Mouse (Mus musculus) gastrocnemius, postnatal 25 days (tissue): ENCODE results near the gene Cfap299. TPM values are rescaled to one million over a fixed set of nuclear protein-coding genes. Genes with fewer than 3 reads are reported as not detected.

Experiments
- DNase-seq: peaks from one replicate; pipeline ENCODE4 v3.0.0; 2022
- total RNA-seq, 2 experiments: library from RNA; stranded (reverse); gene quantifications; 1 replicate in 1 of 2; 2 replicates in 1 of 2; pipeline ENCODE4 v1.2.3; 2021

Cfap299 gene
- total RNA-seq, 2 experiments from 2014 or later = not detected

- DNase-seq = no peak
Observed at GRCm38 (mm10) chr5:98380360-98380759, 51.3 kb downstream of the Cfap299 start.

GRCm38 (mm10) chr5:98387054-98387453 lies 58.0 kb downstream of the Cfap299 start:
- no peak for DNase-seq

- no peak for DNase-seq
Observed at GRCm38 (mm10) chr5:98402165-98402564, 73.1 kb downstream of the Cfap299 start.

- no peak for DNase-seq
Observed at GRCm38 (mm10) chr5:98410060-98410459, 81.0 kb downstream of the Cfap299 start.

DNA sequence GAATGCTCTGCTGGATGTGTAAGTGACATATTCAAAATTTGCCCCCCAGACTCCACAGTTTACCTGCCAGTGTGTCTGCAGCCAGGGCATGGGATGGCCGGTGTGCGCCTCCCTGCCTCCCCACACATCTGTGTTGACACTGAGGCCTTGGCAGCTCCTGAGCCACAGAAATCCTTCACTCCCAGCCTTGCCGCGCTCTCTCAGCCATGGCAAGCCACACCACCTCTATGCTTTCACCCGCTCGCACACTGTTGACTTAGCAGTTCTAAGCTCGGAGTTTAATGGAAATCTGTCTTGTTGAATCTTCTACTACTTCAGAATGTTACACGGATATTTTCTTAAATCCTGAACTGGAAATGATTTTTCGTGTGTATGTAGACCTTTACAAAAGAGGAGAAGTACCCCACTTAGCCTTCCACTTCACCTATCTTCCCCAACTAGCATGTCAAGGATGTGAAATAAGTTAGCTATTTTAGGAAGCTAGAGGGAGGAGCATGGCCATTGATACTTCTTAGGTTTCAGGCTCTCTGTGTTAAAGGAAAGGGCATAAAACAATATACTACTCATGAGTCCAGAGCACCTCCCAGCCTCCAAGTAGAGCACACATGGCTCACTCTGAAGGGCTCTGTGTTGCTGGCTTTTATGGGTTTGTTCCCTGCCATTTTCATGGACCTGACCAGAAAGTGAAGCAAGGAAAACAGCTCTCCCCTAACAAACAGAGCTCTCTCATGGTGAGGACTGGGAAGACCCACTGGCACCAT lies 87.5 kb downstream of the Cfap299 start:
- DNase-seq = no peak

DNA sequence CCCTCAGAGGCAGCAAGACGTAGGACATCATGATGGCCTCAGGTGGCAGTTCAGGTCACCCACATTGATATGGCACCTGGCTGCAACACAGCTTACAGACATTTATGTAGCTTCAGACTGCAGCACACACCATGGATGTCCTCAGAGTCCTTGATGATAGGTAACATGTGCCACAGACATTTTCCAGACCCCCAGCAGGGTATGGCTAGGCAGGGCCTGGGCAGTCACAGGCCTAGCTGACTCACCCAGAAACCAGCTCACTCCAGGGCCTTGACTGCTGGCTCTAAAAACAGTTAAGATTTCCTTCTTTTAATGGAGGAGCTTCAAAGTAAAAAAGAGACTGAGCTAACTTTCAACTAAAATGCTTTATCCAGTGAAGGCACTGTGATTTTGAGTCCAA lies 95.9 kb downstream of the Cfap299 start:
- no peak for DNase-seq

DNA sequence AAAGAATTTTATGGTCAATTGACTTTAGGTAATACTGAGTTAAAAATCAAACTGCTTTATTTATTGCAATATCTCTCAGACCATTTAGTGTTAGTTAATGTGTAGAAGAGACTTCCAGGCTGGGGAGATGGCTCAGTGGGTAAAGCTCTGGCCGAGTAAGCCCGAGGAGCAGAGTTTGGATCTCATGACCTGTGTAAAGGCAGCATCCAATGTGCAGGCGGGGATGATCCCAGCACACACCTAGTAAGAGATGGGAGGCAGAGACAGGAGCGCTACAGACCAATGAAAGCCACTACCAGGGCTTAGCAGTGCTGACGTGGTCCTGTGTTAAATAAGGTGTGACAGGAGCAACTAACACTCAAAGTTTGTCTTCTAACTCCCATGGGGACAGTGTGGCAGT lies 97.0 kb downstream of the Cfap299 start:
- no peak for DNase-seq

- DNase-seq = no peak
Observed at GRCm38 (mm10) chr5:98430060-98430459, 101.0 kb downstream of the Cfap299 start.

- DNase-seq = no peak
Observed at GRCm38 (mm10) chr5:98438686-98439085, 109.6 kb downstream of the Cfap299 start.

DNA sequence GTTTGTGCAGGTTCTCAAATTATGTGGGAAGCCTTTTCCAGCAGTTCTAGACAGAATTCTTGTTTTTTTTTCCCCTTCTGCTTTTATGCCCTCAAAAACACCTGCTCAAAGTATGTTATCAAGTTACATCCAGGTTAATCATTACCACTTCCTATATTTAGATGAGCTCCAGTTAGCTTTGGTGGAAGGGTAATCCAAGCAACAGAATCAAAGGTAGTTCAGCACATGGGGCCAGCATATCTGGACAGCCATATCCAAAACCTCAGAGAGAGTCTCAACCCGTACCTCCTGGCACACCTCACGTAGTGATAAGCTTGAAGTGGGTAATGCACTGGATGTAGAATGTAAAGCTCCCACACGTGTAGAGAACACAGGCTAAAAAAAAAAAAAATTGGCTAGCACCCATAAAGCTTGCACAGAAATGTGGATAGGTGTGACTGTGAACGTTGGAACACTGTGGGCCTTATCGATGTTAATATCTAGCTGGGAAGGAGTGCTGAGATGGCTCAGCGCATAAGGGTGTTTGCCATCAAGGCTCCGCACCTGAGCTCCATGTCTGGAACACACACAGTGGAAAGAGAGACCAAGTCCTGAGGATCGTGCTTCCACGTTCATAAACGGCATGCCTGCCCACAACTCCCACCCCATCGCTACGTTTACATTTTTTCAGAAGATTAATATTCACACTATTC lies 117.8 kb downstream of the Cfap299 start:
- DNase-seq = no peak

DNA sequence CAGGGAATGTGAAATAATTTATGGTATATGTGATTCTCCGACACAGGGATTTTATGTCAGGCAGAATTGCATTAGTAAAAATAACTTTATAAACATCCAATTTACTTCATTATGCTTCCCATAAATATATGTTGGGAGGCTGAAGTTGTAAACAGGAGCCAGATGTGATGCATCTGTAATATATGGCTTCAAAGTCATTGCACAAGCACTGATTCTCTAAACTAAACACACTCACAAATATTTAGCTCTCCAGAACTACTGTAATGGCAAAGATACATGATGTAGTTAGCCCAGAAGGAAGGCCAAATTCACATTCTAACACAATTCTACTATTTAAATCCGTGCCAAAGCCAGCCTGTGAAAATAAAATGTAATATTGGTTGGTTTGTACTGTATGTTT lies 120.8 kb downstream of the Cfap299 start:
- no peak for DNase-seq

- DNase-seq = no peak
Observed at GRCm38 (mm10) chr5:98466882-98467535, 137.9 kb downstream of the Cfap299 start.

DNA sequence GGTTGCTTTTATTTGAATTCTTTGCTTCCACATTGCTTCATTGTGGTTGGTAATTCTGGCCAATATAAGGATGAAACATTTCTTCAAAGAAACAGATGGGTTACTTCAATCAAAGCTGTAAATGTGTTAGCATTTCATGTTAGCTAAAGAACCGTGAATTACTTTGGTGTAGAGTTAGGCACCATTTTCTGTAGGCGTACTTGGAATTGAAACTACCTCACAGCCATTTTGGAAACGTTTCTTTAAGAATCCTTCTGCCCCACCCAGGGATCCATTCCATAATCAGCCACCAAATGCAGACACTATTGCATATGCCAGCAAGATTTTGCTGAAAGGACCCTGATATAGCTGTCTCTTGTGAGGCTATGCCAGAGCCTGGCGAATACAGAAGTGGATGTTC lies 140.9 kb downstream of the Cfap299 start:
- DNase-seq = no peak

GRCm38 (mm10) chr5:98476539-98476938 lies 147.4 kb downstream of the Cfap299 start:
- no peak for DNase-seq

DNA sequence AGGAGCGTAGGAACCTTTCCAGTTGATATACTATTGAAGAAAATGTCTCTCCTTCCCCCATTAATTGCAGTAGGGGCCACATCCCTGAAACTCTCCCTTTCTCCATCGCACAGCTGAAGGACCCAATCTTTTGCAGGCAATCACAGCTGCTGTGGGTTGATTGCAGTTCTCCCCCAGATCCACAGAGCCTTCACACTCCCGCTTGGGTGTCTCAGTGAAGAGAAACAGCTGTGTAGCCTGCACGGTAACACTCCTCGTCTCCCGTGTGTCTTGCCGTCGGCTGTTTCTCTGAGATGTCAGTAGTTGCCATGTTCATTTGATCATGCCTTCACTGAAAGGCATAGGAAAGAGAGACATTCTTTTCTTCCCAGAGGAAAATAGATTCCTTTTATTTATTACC lies 148.2 kb downstream of the Cfap299 start:
- DNase-seq = no peak

GRCm38 (mm10) chr5:98483507-98483906 lies 154.4 kb downstream of the Cfap299 start:
- no peak for DNase-seq

- DNase-seq = no peak
Observed at GRCm38 (mm10) chr5:98485189-98485588, 156.1 kb downstream of the Cfap299 start.

- DNase-seq = no peak
Observed at GRCm38 (mm10) chr5:98498317-98498716, 169.2 kb downstream of the Cfap299 start.

DNA sequence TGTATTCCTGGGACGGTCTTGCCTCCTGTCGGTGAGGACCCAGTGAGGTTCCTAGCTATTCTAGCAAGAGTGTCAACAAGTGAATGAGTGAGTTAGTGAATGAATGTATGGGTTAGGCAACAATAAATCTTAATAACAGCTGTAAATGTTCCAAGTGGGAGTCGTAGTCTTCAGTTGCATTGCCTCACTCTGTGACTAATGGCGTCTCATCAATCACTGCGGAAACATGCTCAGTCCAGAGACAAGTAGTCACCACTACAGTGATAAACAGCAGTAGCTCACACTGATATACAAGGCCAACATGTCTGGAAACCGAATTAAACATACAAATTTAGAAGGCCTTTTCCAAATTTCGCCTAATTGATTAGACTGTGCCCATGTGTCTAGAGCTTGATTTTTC lies 187.1 kb downstream of the Cfap299 start:
- DNase-seq = no peak

DNA sequence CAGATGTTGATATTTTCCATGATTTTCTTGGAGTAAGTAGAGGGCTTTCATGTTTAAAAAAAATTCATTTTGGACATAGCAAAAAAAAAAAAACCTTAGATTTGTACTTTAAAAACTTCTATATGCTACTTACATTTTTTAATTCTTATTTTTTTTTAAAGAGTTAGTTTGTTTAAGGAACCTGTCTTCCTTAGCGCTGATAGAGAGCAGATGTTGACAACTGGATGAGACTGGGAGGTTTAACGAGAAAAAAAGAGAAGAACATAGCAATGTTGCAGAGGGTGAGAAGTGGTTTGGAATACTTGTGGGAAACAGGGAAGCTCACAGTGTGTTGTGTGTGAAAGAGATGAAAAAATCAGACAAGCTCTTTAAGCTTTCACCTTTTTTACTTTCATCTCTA lies 191.0 kb downstream of the Cfap299 start:
- no peak for DNase-seq

- no peak for DNase-seq
Observed at GRCm38 (mm10) chr5:98522270-98522977, 193.3 kb downstream of the Cfap299 start.

- DNase-seq = no peak
Observed at GRCm38 (mm10) chr5:98523050-98523449, 193.9 kb downstream of the Cfap299 start.

DNA sequence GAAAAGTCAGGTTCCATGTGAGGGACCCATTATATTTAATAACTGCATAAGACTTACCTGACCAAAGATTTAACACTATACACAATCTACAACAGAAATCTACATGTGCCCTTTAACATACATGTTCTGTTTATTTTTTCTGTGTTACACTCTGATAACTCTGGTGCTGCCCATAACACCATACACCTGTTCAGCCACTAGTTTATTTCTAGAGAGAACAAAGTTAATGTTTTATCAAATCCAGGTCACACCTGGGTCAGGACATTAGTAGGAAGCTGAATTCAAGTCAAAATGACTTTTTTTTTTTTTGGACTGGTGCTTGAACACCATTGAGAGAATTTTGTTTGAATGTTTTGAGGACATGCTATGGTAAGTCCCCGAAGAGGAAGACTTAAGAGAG lies 194.7 kb downstream of the Cfap299 start:
- no peak for DNase-seq
